14 mouse cellular contexts compared by ENCODE assay signal in genomic region chr16:90619565-90620311, GRCm38 (mm10).
DNase-seq lines count a peak whose midpoint lies in the region; ATAC-seq lines count a peak whose summit lies in the region.
"Had no signal": no experiment of that assay in that cellular context is flagged by ENCODE, and none has a peak within 500 bp of the region (broad histone marks: within the 10 kb centered on the region; RNA-seq: fewer than 3 reads in every experiment).

No protein-coding gene starts in this region.

- DNase-seq in neural tube, embryonic 10.5 days (ENCODE audit: extremely low spot score, low spot score) = peak; percentile 24
- peak; percentile 42 for DNase-seq in kidney, adult 9 months
- no peak for DNase-seq in limb, embryonic 11.5 days (ENCODE audit: low spot score)
- peak; percentile 41 for DNase-seq in mesoderm, embryonic 11.5 days (ENCODE audit: low read depth, low spot score)
- no peak for DNase-seq in adrenal gland, adult 18-20 months (ENCODE audit: low spot score in 2 of 2)
- DNase-seq in gastrocnemius, adult 8-10 months (ENCODE audit: low spot score in 2 of 2) = no peak
- DNase-seq: cerebellum, adult 8-10 months; gastrocnemius, postnatal 25 days; right cerebral cortex, postnatal 25 days had no signal

- no peak overlapping the region for H3K4me3 ChIP-seq in neural tube, embryonic 15.5 days (replicated peaks)
- no peak overlapping the region for H3K4me3 ChIP-seq in limb, embryonic 11.5 days (ENCODE audit: low read depth, low read length)
- H3K4me3 ChIP-seq: embryonic facial prominence, embryonic 12.5 days; forebrain, embryonic 15.5 days; left cerebral cortex, adult 2 months had no signal

- peaks cover 30% of the 10 kb centered on the region for H3K4me1 ChIP-seq in neural tube, embryonic 15.5 days
- peaks cover 19% of the 10 kb centered on the region for H3K4me1 ChIP-seq in limb, embryonic 11.5 days (ENCODE audit: control insufficient read depth, insufficient read depth, low read length)

- no peaks in the 10 kb centered on the region for H3K36me3 ChIP-seq in neural tube, embryonic 15.5 days
- H3K36me3 ChIP-seq in limb, embryonic 11.5 days (ENCODE audit: control insufficient read depth, insufficient read depth, low read length) = no peaks in the 10 kb centered on the region
- H3K36me3 ChIP-seq: embryonic facial prominence, embryonic 12.5 days; forebrain, embryonic 15.5 days had no signal

- H3K9ac ChIP-seq in neural tube, embryonic 15.5 days (replicated peaks) = no peak overlapping the region
- no peak overlapping the region for H3K9ac ChIP-seq in limb, embryonic 11.5 days (ENCODE audit: low read length)
- H3K9ac ChIP-seq: embryonic facial prominence, embryonic 12.5 days; forebrain, embryonic 15.5 days had no signal

- no peak for ATAC-seq in neural tube, embryonic 15.5 days (ENCODE audit: low FRiP score)
- no peak for ATAC-seq in limb, embryonic 11.5 days (ENCODE audit: insufficient number of reproducible peaks, low FRiP score, low TSS enrichment, low read depth)
- ATAC-seq in granulocyte monocyte progenitor cell, adult 5-6 weeks (replicated peaks; ENCODE audit: poor library complexity, severe bottlenecking) = no peak
- ATAC-seq: forebrain, embryonic 15.5 days had no signal

- no peak overlapping the region for H3K4me2 ChIP-seq in neural tube, embryonic 15.5 days
- H3K4me2 ChIP-seq in limb, embryonic 11.5 days (ENCODE audit: low read depth, severe bottlenecking) = no peak overlapping the region
- H3K4me2 ChIP-seq: embryonic facial prominence, embryonic 12.5 days; forebrain, embryonic 15.5 days had no signal

- H3K9me3 ChIP-seq in neural tube, embryonic 15.5 days (replicated peaks) = no peaks in the 10 kb centered on the region
- H3K9me3 ChIP-seq in limb, embryonic 11.5 days (ENCODE audit: control insufficient read depth, low read length) = no peaks in the 10 kb centered on the region
- H3K9me3 ChIP-seq: embryonic facial prominence, embryonic 12.5 days; forebrain, embryonic 15.5 days had no signal

- 77% methylated on average over 13 of the region's 13 CpGs for WGBS in neural tube, embryonic 15.5 days
- WGBS in limb, embryonic 11.5 days = 66% methylated on average over 13 of the region's 13 CpGs

- H3K27me3 ChIP-seq in neural tube, embryonic 15.5 days (replicated peaks) = no peaks in the 10 kb centered on the region
- no peaks in the 10 kb centered on the region for H3K27me3 ChIP-seq in limb, embryonic 11.5 days (ENCODE audit: control insufficient read depth, insufficient read depth, low read length)
- H3K27me3 ChIP-seq: embryonic facial prominence, embryonic 12.5 days; forebrain, embryonic 15.5 days had no signal

- H3K27ac ChIP-seq in neural tube, embryonic 15.5 days (replicated peaks) = no peak overlapping the region
- 0 out of 2 replicates have a peak overlapping the region, but pooled peaks have one; percentile 42 for H3K27ac ChIP-seq in limb, embryonic 11.5 days (replicated peaks; ENCODE audit: low read depth, low read length)
- H3K27ac ChIP-seq: embryonic facial prominence, embryonic 12.5 days; forebrain, embryonic 15.5 days; left cerebral cortex, adult 2 months had no signal

Comparison
In these comparisons a context has a peak if more than half of its experiments do, and no peak if none do; other contexts are left out.
1. DNase-seq: peak in neural tube, embryonic 10.5 days (single experiment), kidney, adult 9 months (single experiment) and mesoderm, embryonic 11.5 days (single experiment); none in limb, embryonic 11.5 days (single experiment), adrenal gland, adult 18-20 months (0 of 2) and gastrocnemius, adult 8-10 months (0 of 2).